Mouse (Mus musculus) limb, embryonic 13.5 days (tissue): ENCODE measurements around the gene Traf5. TPM values are rescaled to one million over a fixed set of nuclear protein-coding genes. Genes with fewer than 3 reads are reported as not detected.

Source experiments
- ATAC-seq: fragments of 200-750 bp; cut with Nextera tagmentation; 2 replicates; pipeline ENCODE4 v1.8.0; 2017; ENCODE audit warnings: low read depth, moderate number of reproducible peaks, moderate TSS enrichment; ENCODE audit not compliant: low FRiP score
- H3K27ac ChIP-seq: fragments of 300-500 bp; sonication (generic); 2 replicates; pipeline ENCODE4 v1.5.1; 2015; ENCODE audit warnings: inconsistent platforms, mild to moderate bottlenecking, moderate library complexity
- H3K27me3 ChIP-seq: fragments of 300-500 bp; sonication (generic); 2 replicates; pipeline ENCODE4 v1.6.1; 2015; ENCODE audit warnings: mild to moderate bottlenecking, inconsistent platforms
- H3K36me3 ChIP-seq: fragments of 300-500 bp; sonication (generic); 2 replicates; pipeline ENCODE4 v1.6.1; 2015; ENCODE audit warnings: inconsistent platforms, mild to moderate bottlenecking, moderate library complexity
- H3K4me1 ChIP-seq: fragments of 300-500 bp; sonication (generic); 2 replicates; pipeline ENCODE4 v1.6.1; 2015; ENCODE audit warnings: inconsistent platforms
- H3K4me2 ChIP-seq: fragments of 300-500 bp; sonication (generic); replicated peaks from 2 replicates; pipeline ENCODE4 v1.6.1; 2015; ENCODE audit warnings: inconsistent platforms, mild to moderate bottlenecking, moderate library complexity
- H3K4me3 ChIP-seq: fragments of 300-500 bp; sonication (generic); 2 replicates; pipeline ENCODE4 v1.5.1; 2015; ENCODE audit warnings: moderate library complexity, mild to moderate bottlenecking, inconsistent platforms
- H3K9ac ChIP-seq: fragments of 300-500 bp; sonication (generic); 2 replicates; pipeline ENCODE4 v1.6.1; 2015; ENCODE audit warnings: mild to moderate bottlenecking, inconsistent platforms
- H3K9me3 ChIP-seq: fragments of 300-500 bp; sonication (generic); 2 replicates; pipeline ENCODE4 v1.6.1; 2016; ENCODE audit warnings: inconsistent platforms
- WGBS: fragments of 180-500 bp; shearing (Covaris S2); methylation state at CpG from one replicate; pipeline ENCODE4 v1.1.7; 2015; 5-methylcytosine and 5-hydroxymethylcytosine counted together
- polyA plus RNA-seq: library from polyadenylated mRNA; unstranded; fragments of >200 nt; fragmentation: Nextera tagmentation; extraction: Ambion mirVana; gene quantifications from 2 replicates; pipeline ENCODE4 v1.2.1, GENCODE M21; 2015

The Traf5 gene
- polyA plus RNA-seq, 1 experiment from 2014 or later, result 18.7 TPM

GRCm38 (mm10) chr1:191999022-191999421 lies 93.3 kb downstream of the Traf5 start:
- H3K9me3 ChIP-seq, result no peaks in the 10 kb centered on the region
- no peak overlapping the region for H3K4me2 ChIP-seq
- H3K27ac ChIP-seq, result no peak overlapping the region
- no peak overlapping the region for H3K4me3 ChIP-seq
- H3K36me3 ChIP-seq, result peaks cover 38% of the 10 kb centered on the region
- H3K9ac ChIP-seq, result no peak overlapping the region
- no peaks in the 10 kb centered on the region for H3K4me1 ChIP-seq
- no peak for ATAC-seq
- H3K27me3 ChIP-seq, result no peaks in the 10 kb centered on the region

- 0 out of 2 replicates have a peak, but pooled peaks cover 4% of the 10 kb centered on the region for H3K4me1 ChIP-seq
- 92% methylated on average over 8 of the region's 8 CpGs for WGBS
- no peak overlapping the region for H3K4me2 ChIP-seq
- no peaks in the 10 kb centered on the region for H3K27me3 ChIP-seq
- H3K4me3 ChIP-seq, result no peak overlapping the region
- H3K9ac ChIP-seq, result no peak overlapping the region
- H3K27ac ChIP-seq, result no peak overlapping the region
- no peak for ATAC-seq
- H3K36me3 ChIP-seq, result peaks cover 38% of the 10 kb centered on the region
- no peaks in the 10 kb centered on the region for H3K9me3 ChIP-seq
Observed at GRCm38 (mm10) chr1:191996621-191997185, 95.7 kb downstream of the Traf5 start.

DNA sequence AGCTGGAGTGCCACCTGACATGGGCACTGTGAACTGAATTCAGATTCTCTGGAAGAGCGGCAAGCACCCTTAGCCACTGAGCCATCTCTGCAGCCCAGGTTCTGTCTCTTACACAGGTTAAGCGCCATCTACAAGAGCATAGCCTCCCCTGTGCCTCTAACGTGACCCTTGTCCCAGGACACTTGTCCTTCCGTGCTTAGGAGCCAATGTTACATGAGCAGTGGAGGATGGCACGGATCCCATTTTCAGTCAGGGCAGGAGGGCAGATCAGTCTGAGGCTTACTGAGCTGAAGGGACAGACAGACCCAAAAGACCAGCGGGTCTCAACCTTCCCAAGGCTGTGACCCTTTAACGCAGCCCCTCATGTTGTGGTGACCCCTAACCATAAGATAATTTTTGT lies 96.4 kb downstream of the Traf5 start:
- Histone ChIP-seq H3K4me1 (0 out of 2 replicates have a peak, but pooled peaks cover 4% of the 10 kb centered on the region), H3K36me3 (peaks cover 37% of the 10 kb centered on the region), H3K27me3 (no peaks in the 10 kb centered on the region), H3K27ac (no peak overlapping the region), H3K9me3 (no peaks in the 10 kb centered on the region), H3K9ac (no peak overlapping the region), H3K4me3 (no peak overlapping the region), H3K4me2 (no peak overlapping the region)
- no peak for ATAC-seq
- WGBS, result 90% methylated on average over 7 of the region's 7 CpGs

DNA sequence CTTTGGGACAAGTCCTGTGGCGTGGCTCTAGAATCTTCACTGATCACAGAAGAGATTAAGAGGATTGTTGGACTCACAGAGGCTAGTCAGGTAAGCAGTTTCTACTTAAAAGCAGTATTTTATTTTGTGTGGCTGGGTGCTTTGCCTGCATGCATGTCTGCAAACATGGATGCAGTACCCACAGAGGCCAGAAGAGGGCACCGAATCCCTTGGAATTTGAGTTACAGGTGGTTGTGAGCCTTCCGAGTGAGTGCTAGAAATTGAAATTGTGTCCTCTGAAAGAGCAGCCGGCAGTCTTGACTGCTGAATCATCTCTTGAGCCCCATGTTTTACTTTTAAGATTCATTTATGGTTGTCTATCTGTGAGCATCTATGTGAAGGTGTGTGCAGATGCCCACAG lies 96.9 kb downstream of the Traf5 start:
- Histone ChIP-seq H3K4me1 (0 out of 2 replicates have a peak, but pooled peaks cover 4% of the 10 kb centered on the region), H3K9ac (no peak overlapping the region), H3K9me3 (no peaks in the 10 kb centered on the region), H3K4me2 (no peak overlapping the region), H3K4me3 (no peak overlapping the region), H3K27me3 (no peaks in the 10 kb centered on the region), H3K36me3 (peaks cover 33% of the 10 kb centered on the region), H3K27ac (no peak overlapping the region)
- ATAC-seq, result no peak
- 63% methylated on average over 4 of the region's 4 CpGs for WGBS

- Histone ChIP-seq H3K27ac (no peak overlapping the region), H3K9me3 (no peaks in the 10 kb centered on the region), H3K4me1 (0 out of 2 replicates have a peak, but pooled peaks cover 4% of the 10 kb centered on the region), H3K36me3 (peaks cover 26% of the 10 kb centered on the region), H3K9ac (no peak overlapping the region), H3K4me2 (no peak overlapping the region), H3K27me3 (no peaks in the 10 kb centered on the region), H3K4me3 (no peak overlapping the region)
- WGBS, result 81% methylated on average over 5 of the region's 5 CpGs
- ATAC-seq, result no peak
Observed at GRCm38 (mm10) chr1:191994476-191994875, 97.9 kb downstream of the Traf5 start.

GRCm38 (mm10) chr1:191992040-191992780 lies 100.1 kb downstream of the Traf5 start:
- H3K4me2 ChIP-seq, result no peak overlapping the region
- 72% methylated on average over 7 of the region's 7 CpGs for WGBS
- H3K4me1 ChIP-seq, result 0 out of 2 replicates have a peak, but pooled peaks cover 4% of the 10 kb centered on the region
- H3K27ac ChIP-seq, result no peak overlapping the region
- H3K36me3 ChIP-seq, result peaks cover 5% of the 10 kb centered on the region; the same call in 1 of the 2 replicates
- ATAC-seq, result no peak
- H3K27me3 ChIP-seq, result no peaks in the 10 kb centered on the region
- H3K9me3 ChIP-seq, result no peaks in the 10 kb centered on the region
- peak overlapping the region; percentile 13; the same call in 1 of the 2 replicates for H3K9ac ChIP-seq
- H3K4me3 ChIP-seq, result no peak overlapping the region

GRCm38 (mm10) chr1:191989994-191990393 lies 102.4 kb downstream of the Traf5 start:
- H3K27me3 ChIP-seq, result peaks cover 9% of the 10 kb centered on the region
- H3K9me3 ChIP-seq, result no peaks in the 10 kb centered on the region
- under 1% methylated on average over 22 of the region's 22 CpGs for WGBS
- peak overlapping the region; percentile 68 for H3K4me2 ChIP-seq
- H3K4me1 ChIP-seq, result 0 out of 2 replicates have a peak, but pooled peaks cover 4% of the 10 kb centered on the region
- ATAC-seq, result peak; percentile 96
- peak overlapping the region; percentile 61 for H3K4me3 ChIP-seq
- H3K36me3 ChIP-seq, result no peaks in the 10 kb centered on the region
- peak overlapping the region; percentile 73 for H3K9ac ChIP-seq
- H3K27ac ChIP-seq, result peak overlapping the region; percentile 83; the same call in 1 of the 2 replicates

- Histone ChIP-seq H3K27ac (no peak overlapping the region), H3K9ac (no peak overlapping the region), H3K4me3 (peak overlapping the region; percentile 61; the same call in 1 of the 2 replicates), H3K9me3 (no peaks in the 10 kb centered on the region), H3K27me3 (peaks cover 17% of the 10 kb centered on the region), H3K4me2 (peak overlapping the region; percentile 68), H3K36me3 (no peaks in the 10 kb centered on the region), H3K4me1 (0 out of 2 replicates have a peak, but pooled peaks cover 4% of the 10 kb centered on the region)
- WGBS, result 92% methylated on average over 5 of the region's 5 CpGs
- no peak for ATAC-seq
Observed at GRCm38 (mm10) chr1:191989060-191989459, 103.3 kb downstream of the Traf5 start.

GRCm38 (mm10) chr1:191988646-191989045 lies 103.7 kb downstream of the Traf5 start:
- Histone ChIP-seq H3K4me2 (no peak overlapping the region; the same call in 1 of the 2 replicates), H3K27me3 (peaks cover 17% of the 10 kb centered on the region), H3K9ac (no peak overlapping the region), H3K9me3 (no peaks in the 10 kb centered on the region), H3K4me3 (no peak overlapping the region), H3K27ac (no peak overlapping the region), H3K4me1 (0 out of 2 replicates have a peak, but pooled peaks cover 4% of the 10 kb centered on the region), H3K36me3 (no peaks in the 10 kb centered on the region)
- no peak for ATAC-seq
- WGBS, result 90% methylated on average over 3 of the region's 3 CpGs

GRCm38 (mm10) chr1:191987481-191987769 lies 104.9 kb downstream of the Traf5 start:
- peaks cover 17% of the 10 kb centered on the region for H3K27me3 ChIP-seq
- WGBS, result 57% methylated on average over 5 of the region's 5 CpGs
- no peaks in the 10 kb centered on the region for H3K9me3 ChIP-seq
- 0 out of 2 replicates have a peak, but pooled peaks cover 5% of the 10 kb centered on the region for H3K4me1 ChIP-seq
- no peak for ATAC-seq
- H3K36me3 ChIP-seq, result no peaks in the 10 kb centered on the region
- no peak overlapping the region for H3K4me3 ChIP-seq
- no peak overlapping the region for H3K9ac ChIP-seq
- no peak overlapping the region for H3K27ac ChIP-seq
- H3K4me2 ChIP-seq, result no peak overlapping the region

DNA sequence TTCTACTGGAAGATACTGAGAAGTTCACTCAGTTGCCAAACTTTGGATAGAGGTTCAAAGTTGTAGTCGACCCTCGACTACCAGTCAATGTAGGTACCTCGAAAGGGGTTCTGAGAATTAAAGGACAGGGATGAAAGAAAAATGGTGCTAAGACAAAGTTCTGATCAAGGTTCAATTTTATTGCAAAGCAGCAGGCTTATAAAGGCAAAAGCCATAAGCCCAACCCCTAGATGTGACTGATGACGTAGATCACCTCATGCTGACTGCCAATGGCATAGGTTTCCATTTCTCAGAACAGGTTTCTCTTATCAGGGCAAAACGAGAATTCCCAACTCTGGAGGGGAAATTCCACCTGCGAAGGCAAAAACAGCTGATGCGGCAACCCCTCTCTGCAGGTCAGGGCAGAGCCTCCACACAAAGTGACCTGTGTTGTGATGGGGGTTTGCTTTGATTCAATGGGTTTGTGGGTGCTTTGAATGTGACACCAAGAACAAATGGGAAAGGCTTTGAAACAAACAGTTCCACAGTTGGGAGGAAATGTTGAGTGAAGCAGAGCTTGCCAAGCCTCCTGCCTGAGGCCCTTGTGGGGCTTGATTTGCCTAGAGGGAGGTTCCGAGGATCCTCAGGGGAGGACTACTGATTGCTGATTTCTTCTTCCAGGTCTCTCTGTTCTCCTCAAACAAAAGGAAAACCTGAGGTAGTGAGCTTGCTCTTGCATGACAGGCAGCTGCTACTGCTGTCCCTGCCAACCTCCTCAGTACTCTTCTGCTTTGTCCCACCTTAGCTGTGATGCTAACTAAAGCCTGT lies 105.5 kb downstream of the Traf5 start:
- no peaks in the 10 kb centered on the region for H3K9me3 ChIP-seq
- no peak overlapping the region for H3K9ac ChIP-seq
- H3K27me3 ChIP-seq, result peaks cover 17% of the 10 kb centered on the region
- H3K27ac ChIP-seq, result no peak overlapping the region
- no peak overlapping the region for H3K4me2 ChIP-seq
- no peak overlapping the region for H3K4me3 ChIP-seq
- ATAC-seq, result no peak
- WGBS, result 70% methylated on average over 8 of the region's 8 CpGs
- H3K4me1 ChIP-seq, result peaks cover 4% of the 10 kb centered on the region; the same call in 1 of the 2 replicates
- H3K36me3 ChIP-seq, result no peaks in the 10 kb centered on the region
